Mouse (Mus musculus): ENCODE measurements at regions not wholly inside any gene's neighbourhood (a gene's known extent, or its start where the extent isn't known, plus 50 kb on each side); places are given as distances from the start of the nearest gene placed in this dataset.

- Histone ChIP-seq H3K9ac (replicated peaks) (no peak overlapping the region), H3K4me1 (ENCODE audit: insufficient read depth) (0 out of 2 replicates have a peak, but pooled peaks cover 3% of the 10 kb centered on the region), H3K9me3 (ENCODE audit: low read length) (no peaks in the 10 kb centered on the region), H3K27ac (ENCODE audit: low read depth) (no peak overlapping the region), H3K27me3 (ENCODE audit: insufficient read depth, low read length) (no peaks in the 10 kb centered on the region), H3K36me3 (replicated peaks; ENCODE audit: insufficient read depth, low read length) (no peaks in the 10 kb centered on the region), H3K4me2 (ENCODE audit: low read depth, low read length) (no peak overlapping the region), H3K4me3 (ENCODE audit: low read depth, low read length) (no peak overlapping the region)
- 46% methylated on average over 8 of the region's 8 CpGs for WGBS (ENCODE audit: insufficient replicate concordance)
- ATAC-seq, result no peak
- DNase-seq, result no peak
- no peak for TF ChIP-seq EP300 (IDR thresholded peaks at IDR 0.05; ENCODE audit: low read depth)
- no peak for TF ChIP-seq CTCF (IDR thresholded peaks at IDR 0.05; ENCODE audit: low read depth)
Observed at GRCm38 (mm10) chr10:119037781-119038180, 167.8 kb upstream of the Dyrk2 start.

- TF ChIP-seq EP300 (IDR thresholded peaks at IDR 0.05; ENCODE audit: low read depth) (no peak), CTCF (IDR thresholded peaks at IDR 0.05; ENCODE audit: low read depth) (no peak)
- Histone ChIP-seq H3K4me1 (ENCODE audit: insufficient read depth) (0 out of 2 replicates have a peak, but pooled peaks cover 3% of the 10 kb centered on the region), H3K27me3 (ENCODE audit: insufficient read depth, low read length) (no peaks in the 10 kb centered on the region), H3K4me3 (ENCODE audit: low read depth, low read length) (no peak overlapping the region), H3K36me3 (replicated peaks; ENCODE audit: insufficient read depth, low read length) (no peaks in the 10 kb centered on the region), H3K9ac (replicated peaks) (no peak overlapping the region), H3K27ac (ENCODE audit: low read depth) (no peak overlapping the region), H3K4me2 (ENCODE audit: low read depth, low read length) (no peak overlapping the region), H3K9me3 (ENCODE audit: low read length) (no peaks in the 10 kb centered on the region)
- WGBS (ENCODE audit: insufficient replicate concordance), result 77% methylated on average over 5 of the region's 5 CpGs
- 0 out of 2 replicates have a peak, but pooled peaks have one; percentile 23 for ATAC-seq
- DNase-seq, result no peak
Observed at GRCm38 (mm10) chr10:119035863-119036262, 165.9 kb upstream of the Dyrk2 start.

GRCm38 (mm10) chr10:119034396-119034795 is 164.4 kb upstream of the Dyrk2 start:
- Histone ChIP-seq H3K4me1 (ENCODE audit: insufficient read depth) (0 out of 2 replicates have a peak, but pooled peaks cover under 1% of the 10 kb centered on the region), H3K9ac (replicated peaks) (no peak overlapping the region), H3K4me2 (ENCODE audit: low read depth, low read length) (no peak overlapping the region), H3K27ac (ENCODE audit: low read depth) (no peak overlapping the region), H3K4me3 (ENCODE audit: low read depth, low read length) (no peak overlapping the region), H3K36me3 (replicated peaks; ENCODE audit: insufficient read depth, low read length) (no peaks in the 10 kb centered on the region), H3K9me3 (ENCODE audit: low read length) (no peaks in the 10 kb centered on the region), H3K27me3 (ENCODE audit: insufficient read depth, low read length) (no peaks in the 10 kb centered on the region)
- ATAC-seq, result no peak
- no peak for DNase-seq
- 37% methylated on average over 4 of the region's 4 CpGs for WGBS (ENCODE audit: insufficient replicate concordance)
- TF ChIP-seq CTCF (IDR thresholded peaks at IDR 0.05; ENCODE audit: low read depth), result no peak
- TF ChIP-seq EP300 (IDR thresholded peaks at IDR 0.05; ENCODE audit: low read depth), result no peak

GRCm38 (mm10) chr10:119031282-119032275 is 161.6 kb upstream of the Dyrk2 start:
- Histone ChIP-seq H3K36me3 (replicated peaks; ENCODE audit: insufficient read depth, low read length) (no peaks in the 10 kb centered on the region), H3K4me1 (ENCODE audit: insufficient read depth) (no peaks in the 10 kb centered on the region), H3K9me3 (ENCODE audit: low read length) (no peaks in the 10 kb centered on the region), H3K27ac (ENCODE audit: low read depth) (no peak overlapping the region), H3K9ac (replicated peaks) (no peak overlapping the region), H3K4me2 (ENCODE audit: low read depth, low read length) (no peak overlapping the region), H3K4me3 (ENCODE audit: low read depth, low read length) (no peak overlapping the region), H3K27me3 (ENCODE audit: insufficient read depth, low read length) (no peaks in the 10 kb centered on the region)
- 58% methylated on average over 16 of the region's 16 CpGs for WGBS (ENCODE audit: insufficient replicate concordance)
- TF ChIP-seq EP300 (IDR thresholded peaks at IDR 0.05; ENCODE audit: low read depth), result no peak
- no peak for TF ChIP-seq CTCF (IDR thresholded peaks at IDR 0.05; ENCODE audit: low read depth)
- DNase-seq (no peak), ATAC-seq (no peak)

- WGBS (ENCODE audit: insufficient replicate concordance), result 40% methylated on average over 3 of the region's 3 CpGs
- H3K4me1 ChIP-seq (ENCODE audit: insufficient read depth), result no peaks in the 10 kb centered on the region
- no peaks in the 10 kb centered on the region for H3K9me3 ChIP-seq (ENCODE audit: low read length)
- H3K36me3 ChIP-seq (replicated peaks; ENCODE audit: insufficient read depth, low read length), result no peaks in the 10 kb centered on the region
- no peak for DNase-seq
- no peak overlapping the region for H3K4me2 ChIP-seq (ENCODE audit: low read depth, low read length)
- no peak overlapping the region for H3K27ac ChIP-seq (ENCODE audit: low read depth)
- H3K9ac ChIP-seq (replicated peaks), result no peak overlapping the region
- TF ChIP-seq CTCF (IDR thresholded peaks at IDR 0.05; ENCODE audit: low read depth) (no peak), EP300 (IDR thresholded peaks at IDR 0.05; ENCODE audit: low read depth) (no peak)
- H3K27me3 ChIP-seq (ENCODE audit: insufficient read depth, low read length), result no peaks in the 10 kb centered on the region
- H3K4me3 ChIP-seq (ENCODE audit: low read depth, low read length), result no peak overlapping the region
- ATAC-seq, result no peak
Observed at GRCm38 (mm10) chr10:119028480-119029137, 158.6 kb upstream of the Dyrk2 start.

GRCm38 (mm10) chr10:119027241-119027901 is 157.4 kb upstream of the Dyrk2 start:
- TF ChIP-seq CTCF (IDR thresholded peaks at IDR 0.05; ENCODE audit: low read depth) (no peak), EP300 (IDR thresholded peaks at IDR 0.05; ENCODE audit: low read depth) (no peak)
- H3K27me3 ChIP-seq (ENCODE audit: insufficient read depth, low read length), result no peaks in the 10 kb centered on the region
- no peaks in the 10 kb centered on the region for H3K4me1 ChIP-seq (ENCODE audit: insufficient read depth)
- H3K9ac ChIP-seq (replicated peaks), result no peak overlapping the region
- no peaks in the 10 kb centered on the region for H3K9me3 ChIP-seq (ENCODE audit: low read length)
- ATAC-seq (no peak), DNase-seq (no peak)
- no peak overlapping the region for H3K4me2 ChIP-seq (ENCODE audit: low read depth, low read length)
- WGBS (ENCODE audit: insufficient replicate concordance), result 51% methylated on average over 6 of the region's 6 CpGs
- no peak overlapping the region for H3K4me3 ChIP-seq (ENCODE audit: low read depth, low read length)
- H3K36me3 ChIP-seq (replicated peaks; ENCODE audit: insufficient read depth, low read length), result no peaks in the 10 kb centered on the region
- no peak overlapping the region for H3K27ac ChIP-seq (ENCODE audit: low read depth)

All from liver, postnatal 0 days (tissue).